Mouse (Mus musculus): ENCODE results near the gene Gm10392. TPM values are rescaled to one million over a fixed set of nuclear protein-coding genes. Genes with fewer than 3 reads are reported as not detected.

The Gm10392 gene
- polyA plus RNA-seq, 1 experiment from 2014 or later, result not detected

- ATAC-seq (ENCODE audit: insufficient number of reproducible peaks, low FRiP score, low TSS enrichment, low read depth), result no peak
- Histone ChIP-seq H3K9me3 (no peaks in the 10 kb centered on the region), H3K27me3 (no peaks in the 10 kb centered on the region), H3K36me3 (peaks cover 72% of the 10 kb centered on the region), H3K4me2 (no peak overlapping the region), H3K4me1 (peaks cover 48% of the 10 kb centered on the region), H3K4me3 (no peak overlapping the region), H3K9ac (no peak overlapping the region), H3K27ac (no peak overlapping the region)
- 89% methylated on average over 22 of the region's 22 CpGs for WGBS
Measured at GRCm38 (mm10) chr11:77505291-77505980, 13.6 kb downstream of the Gm10392 start.

DNA sequence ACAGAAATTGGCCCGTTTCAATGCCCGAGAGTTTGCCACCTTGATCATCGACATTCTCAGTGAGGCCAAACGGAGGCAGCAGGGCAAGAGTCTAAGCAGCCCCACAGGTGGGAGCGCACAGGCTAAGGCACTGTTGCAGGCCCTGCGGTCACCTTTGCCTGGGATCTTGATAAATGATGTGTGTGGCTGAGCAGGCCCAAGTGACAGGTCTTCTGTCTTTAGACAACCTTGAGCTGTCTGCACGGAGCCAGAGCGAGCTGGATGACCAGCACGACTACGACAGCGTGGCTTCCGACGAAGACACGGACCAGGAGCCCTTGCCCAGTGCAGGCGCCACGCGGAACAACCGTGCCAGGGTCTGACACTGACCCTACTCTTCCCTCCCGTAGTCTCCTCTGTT, 14.6 kb downstream of the Gm10392 start:
- Histone ChIP-seq H3K9me3 (no peaks in the 10 kb centered on the region), H3K4me1 (peaks cover 52% of the 10 kb centered on the region), H3K27me3 (no peaks in the 10 kb centered on the region), H3K4me3 (no peak overlapping the region), H3K27ac (0 out of 2 replicates have a peak overlapping the region, but pooled peaks have one; percentile 0), H3K9ac (no peak overlapping the region), H3K4me2 (no peak overlapping the region), H3K36me3 (peaks cover 77% of the 10 kb centered on the region)
- WGBS, result 92% methylated on average over 19 of the region's 19 CpGs
- no peak for ATAC-seq (ENCODE audit: insufficient number of reproducible peaks, low FRiP score, low TSS enrichment, low read depth)

GRCm38 (mm10) chr11:77503511-77503910, 15.5 kb downstream of the Gm10392 start:
- H3K9me3 ChIP-seq, result no peaks in the 10 kb centered on the region
- H3K27me3 ChIP-seq, result no peaks in the 10 kb centered on the region
- 0 out of 2 replicates have a peak overlapping the region, but pooled peaks have one; percentile 0 for H3K27ac ChIP-seq
- H3K9ac ChIP-seq, result no peak overlapping the region
- 57% methylated on average over 3 of the region's 3 CpGs for WGBS
- H3K4me2 ChIP-seq, result no peak overlapping the region
- peaks cover 46% of the 10 kb centered on the region for H3K4me1 ChIP-seq
- peaks cover 75% of the 10 kb centered on the region for H3K36me3 ChIP-seq
- ATAC-seq (ENCODE audit: insufficient number of reproducible peaks, low FRiP score, low TSS enrichment, low read depth), result no peak
- H3K4me3 ChIP-seq, result no peak overlapping the region

DNA sequence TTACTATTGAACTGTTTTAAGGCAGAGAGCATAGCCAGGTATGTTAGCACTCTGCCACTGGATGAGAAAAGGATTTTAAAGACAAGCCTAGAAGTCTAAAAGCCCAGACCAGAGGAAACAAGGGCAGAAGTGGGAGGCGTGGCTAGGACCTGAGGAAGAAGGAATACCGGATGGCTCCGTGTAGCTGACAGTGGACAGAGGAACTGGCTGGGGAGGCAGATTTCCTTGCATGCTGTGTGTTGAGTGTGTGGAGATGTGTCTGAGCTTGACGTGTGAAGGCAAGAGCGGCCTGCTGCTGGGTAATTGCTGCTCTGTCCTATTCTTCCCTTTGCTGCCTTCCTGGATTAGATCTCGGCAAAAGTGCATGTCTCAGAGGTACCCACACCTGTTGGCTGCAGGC, 16.5 kb downstream of the Gm10392 start:
- 78% methylated on average over 6 of the region's 6 CpGs for WGBS

GRCm38 (mm10) chr11:77501971-77502370, 17.0 kb downstream of the Gm10392 start:
- H3K27ac ChIP-seq, result no peak overlapping the region
- H3K4me1 ChIP-seq, result peaks cover 47% of the 10 kb centered on the region
- H3K36me3 ChIP-seq, result peaks cover 68% of the 10 kb centered on the region
- no peak overlapping the region for H3K9ac ChIP-seq
- ATAC-seq (ENCODE audit: insufficient number of reproducible peaks, low FRiP score, low TSS enrichment, low read depth), result no peak
- H3K4me3 ChIP-seq, result no peak overlapping the region
- WGBS, result 88% methylated on average over 4 of the region's 4 CpGs
- no peaks in the 10 kb centered on the region for H3K9me3 ChIP-seq
- no peaks in the 10 kb centered on the region for H3K27me3 ChIP-seq
- no peak overlapping the region for H3K4me2 ChIP-seq

More for the DNA sequence above, 16.5 kb downstream of the Gm10392 start:
- no peak overlapping the region for H3K27ac ChIP-seq
- no peaks in the 10 kb centered on the region for H3K27me3 ChIP-seq
- peaks cover 73% of the 10 kb centered on the region for H3K36me3 ChIP-seq
- H3K4me1 ChIP-seq, result peaks cover 47% of the 10 kb centered on the region
- no peak for ATAC-seq (ENCODE audit: insufficient number of reproducible peaks, low FRiP score, low TSS enrichment, low read depth)
- H3K9ac ChIP-seq, result no peak overlapping the region
- H3K9me3 ChIP-seq, result no peaks in the 10 kb centered on the region
- no peak overlapping the region for H3K4me3 ChIP-seq
- no peak overlapping the region for H3K4me2 ChIP-seq

GRCm38 (mm10) chr11:77501392-77501791, 17.6 kb downstream of the Gm10392 start:
- peaks cover 62% of the 10 kb centered on the region for H3K36me3 ChIP-seq
- H3K27me3 ChIP-seq, result no peaks in the 10 kb centered on the region
- 18% methylated on average over 5 of the region's 5 CpGs for WGBS
- no peak overlapping the region for H3K27ac ChIP-seq
- no peak overlapping the region for H3K9ac ChIP-seq
- ATAC-seq (ENCODE audit: insufficient number of reproducible peaks, low FRiP score, low TSS enrichment, low read depth), result no peak
- H3K4me1 ChIP-seq, result peaks cover 44% of the 10 kb centered on the region
- H3K4me3 ChIP-seq, result no peak overlapping the region
- no peak overlapping the region for H3K4me2 ChIP-seq
- H3K9me3 ChIP-seq, result no peaks in the 10 kb centered on the region

- 75% methylated on average over 17 of the region's 17 CpGs for WGBS
- H3K4me3 ChIP-seq, result no peak overlapping the region
- H3K9me3 ChIP-seq, result no peaks in the 10 kb centered on the region
- H3K4me2 ChIP-seq, result no peak overlapping the region
- H3K4me1 ChIP-seq, result peaks cover 51% of the 10 kb centered on the region
- peaks cover 54% of the 10 kb centered on the region for H3K36me3 ChIP-seq
- H3K27ac ChIP-seq, result no peak overlapping the region
- no peak for ATAC-seq (ENCODE audit: insufficient number of reproducible peaks, low FRiP score, low TSS enrichment, low read depth)
- no peak overlapping the region for H3K9ac ChIP-seq
- H3K27me3 ChIP-seq, result no peaks in the 10 kb centered on the region
Measured at GRCm38 (mm10) chr11:77500361-77501325, 18.4 kb downstream of the Gm10392 start.

DNA sequence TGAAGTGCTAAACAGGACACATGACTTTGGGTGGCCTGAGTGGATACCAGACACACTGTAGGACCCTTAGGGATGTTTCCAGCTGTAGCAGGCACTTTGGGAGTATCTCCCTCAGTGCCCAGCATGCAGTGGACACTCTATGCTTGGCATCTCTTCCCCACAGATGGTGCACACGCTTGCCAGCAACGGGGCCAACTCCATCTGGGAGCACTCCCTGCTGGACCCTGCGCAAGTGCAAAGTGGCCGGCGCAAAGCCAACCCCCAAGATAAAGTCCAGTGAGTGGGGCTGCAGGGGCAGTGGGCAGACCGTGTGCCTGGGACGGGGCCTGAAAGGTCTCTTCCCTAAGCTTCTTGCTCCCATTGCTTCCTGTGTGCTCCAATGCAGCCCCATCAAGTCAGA, 19.6 kb downstream of the Gm10392 start:
- ATAC-seq (ENCODE audit: insufficient number of reproducible peaks, low FRiP score, low TSS enrichment, low read depth), result no peak
- H3K27me3 ChIP-seq, result no peaks in the 10 kb centered on the region

DNA sequence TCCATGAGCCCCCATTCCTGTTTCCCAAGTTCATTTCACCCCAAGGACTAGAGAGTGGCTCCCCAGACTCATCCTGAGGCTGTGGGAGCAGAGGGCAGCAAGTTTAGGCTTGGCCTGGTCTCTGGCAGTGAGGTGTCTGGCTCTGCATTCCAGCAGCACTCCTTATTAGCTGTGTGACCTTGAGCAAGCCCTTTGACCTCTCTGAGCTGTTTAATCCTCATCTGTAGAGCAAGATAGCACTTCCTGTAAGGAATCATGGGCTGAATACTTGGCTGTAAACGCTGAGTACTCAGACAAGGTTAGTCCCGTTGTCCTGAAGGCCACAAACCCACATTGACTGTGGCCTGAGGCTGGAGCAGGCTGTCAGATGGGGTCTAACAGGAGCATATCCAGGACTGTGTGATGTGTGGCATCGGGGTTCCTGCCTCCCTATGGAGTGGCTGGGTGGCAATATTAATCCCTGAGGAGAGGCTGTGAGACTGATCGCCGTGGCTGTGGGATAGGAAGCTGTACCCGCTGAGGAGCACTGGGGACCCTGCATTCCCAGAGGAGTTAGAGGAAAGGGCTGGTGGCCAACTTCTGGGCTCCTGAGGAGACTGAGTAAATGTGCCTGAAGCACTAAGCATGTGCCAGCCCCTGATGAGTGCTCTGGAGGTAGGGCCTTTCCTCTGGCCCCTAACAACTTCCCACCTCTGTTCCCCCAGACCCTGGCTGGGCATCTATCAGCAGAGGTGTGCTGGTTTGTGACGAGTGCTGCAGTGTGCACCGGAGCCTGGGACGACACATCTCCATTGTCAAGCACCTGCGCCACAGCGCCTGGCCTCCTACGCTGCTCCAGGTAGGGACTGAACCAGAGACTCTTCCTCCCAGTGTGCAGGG, 20.5 kb downstream of the Gm10392 start:
- no peak overlapping the region for H3K4me3 ChIP-seq
- 76% methylated on average over 12 of the region's 12 CpGs for WGBS
- H3K27me3 ChIP-seq, result no peaks in the 10 kb centered on the region
- peaks cover 72% of the 10 kb centered on the region for H3K4me1 ChIP-seq
- no peak overlapping the region for H3K4me2 ChIP-seq
- peak overlapping the region; percentile 43; the same call in 1 of the 2 replicates for H3K27ac ChIP-seq
- no peak overlapping the region for H3K9ac ChIP-seq
- ATAC-seq (ENCODE audit: insufficient number of reproducible peaks, low FRiP score, low TSS enrichment, low read depth), result no peak
- peaks cover 34% of the 10 kb centered on the region for H3K36me3 ChIP-seq
- no peaks in the 10 kb centered on the region for H3K9me3 ChIP-seq

More for the DNA sequence above, 19.6 kb downstream of the Gm10392 start:
- H3K4me1 ChIP-seq, result peaks cover 64% of the 10 kb centered on the region
- H3K27ac ChIP-seq, result no peak overlapping the region
- no peak overlapping the region for H3K4me3 ChIP-seq
- H3K9me3 ChIP-seq, result no peaks in the 10 kb centered on the region
- peaks cover 42% of the 10 kb centered on the region for H3K36me3 ChIP-seq
- WGBS, result 82% methylated on average over 7 of the region's 7 CpGs
- no peak overlapping the region for H3K4me2 ChIP-seq
- H3K9ac ChIP-seq, result no peak overlapping the region

GRCm38 (mm10) chr11:77497851-77498250, 21.1 kb downstream of the Gm10392 start:
- no peaks in the 10 kb centered on the region for H3K27me3 ChIP-seq
- WGBS, result 73% methylated on average over 4 of the region's 4 CpGs
- ATAC-seq (ENCODE audit: insufficient number of reproducible peaks, low FRiP score, low TSS enrichment, low read depth), result no peak
- peak overlapping the region; percentile 43; the same call in 1 of the 2 replicates for H3K27ac ChIP-seq
- H3K9ac ChIP-seq, result no peak overlapping the region
- no peaks in the 10 kb centered on the region for H3K9me3 ChIP-seq
- H3K4me1 ChIP-seq, result peaks cover 67% of the 10 kb centered on the region
- no peak overlapping the region for H3K4me2 ChIP-seq
- no peak overlapping the region for H3K4me3 ChIP-seq
- peaks cover 27% of the 10 kb centered on the region for H3K36me3 ChIP-seq

GRCm38 (mm10) chr11:77497341-77497756, 21.6 kb downstream of the Gm10392 start:
- H3K4me1 ChIP-seq, result peaks cover 67% of the 10 kb centered on the region
- peaks cover 22% of the 10 kb centered on the region for H3K36me3 ChIP-seq
- WGBS, result 36% methylated on average over 6 of the region's 6 CpGs
- H3K4me3 ChIP-seq, result no peak overlapping the region
- peak overlapping the region; percentile 65 for H3K27ac ChIP-seq
- H3K9me3 ChIP-seq, result no peaks in the 10 kb centered on the region
- H3K9ac ChIP-seq, result no peak overlapping the region
- no peak overlapping the region for H3K4me2 ChIP-seq
- ATAC-seq (ENCODE audit: insufficient number of reproducible peaks, low FRiP score, low TSS enrichment, low read depth), result no peak
- H3K27me3 ChIP-seq, result no peaks in the 10 kb centered on the region
